Mouse (Mus musculus): ENCODE data around the gene Htt. TPM values are rescaled to one million over a fixed set of nuclear protein-coding genes. Genes with fewer than 3 reads are reported as not detected.
A peak's percentile ranks its signal among the peaks of the same experiment; 100 is the strongest.

Htt gene
- total and polyA plus RNA-seq, 2 experiments from 2014 or later = 2.5 to 16.1 TPM

- Histone ChIP-seq H3K36me3 (replicated peaks; ENCODE audit: control insufficient read depth, insufficient read depth, low read length) (no peaks in the 10 kb centered on the region), H3K9me3 (replicated peaks; ENCODE audit: control insufficient read depth, low read length) (no peaks in the 10 kb centered on the region), H3K4me1 (ENCODE audit: control insufficient read depth, insufficient read depth) (peaks cover 38% of the 10 kb centered on the region), H3K27me3 (ENCODE audit: control insufficient read depth, insufficient read depth, low read length) (no peaks in the 10 kb centered on the region), H3K9ac (replicated peaks; ENCODE audit: low read depth, low read length) (peak overlapping the region; percentile 85), H3K4me3 (ENCODE audit: low read depth, low read length) (peak overlapping the region; percentile 80), H3K27ac (ENCODE audit: low read depth) (peak overlapping the region; percentile 80), H3K4me2 (ENCODE audit: low read depth, low read length) (peak overlapping the region; percentile 76)
- WGBS = 4% methylated on average over 12 of the region's 12 CpGs
- DNase-seq (ENCODE audit: low spot score) (no peak), ATAC-seq (ENCODE audit: insufficient read depth, low read depth) (peak; percentile 7; the same call in 1 of the 2 replicates)
- TF ChIP-seq EP300 (IDR thresholded peaks at IDR 0.05; ENCODE audit: low read depth) (no peak), CTCF (IDR thresholded peaks at IDR 0.05; ENCODE audit: low read depth) (no peak)
Measured at GRCm38 (mm10) chr5:34949769-34950211, 188.2 kb downstream of the Htt start.

- H3K4me3 ChIP-seq (ENCODE audit: low read depth, low read length) = peak overlapping the region; percentile 80
- no peak for TF ChIP-seq EP300 (IDR thresholded peaks at IDR 0.05; ENCODE audit: low read depth)
- peak overlapping the region; percentile 17; the same call in 1 of the 2 replicates for H3K27ac ChIP-seq (ENCODE audit: low read depth)
- H3K4me2 ChIP-seq (ENCODE audit: low read depth, low read length) = peak overlapping the region; percentile 76
- peaks cover 46% of the 10 kb centered on the region for H3K4me1 ChIP-seq (ENCODE audit: control insufficient read depth, insufficient read depth)
- WGBS = 66% methylated on average over 6 of the region's 6 CpGs
- H3K27me3 ChIP-seq (ENCODE audit: control insufficient read depth, insufficient read depth, low read length) = no peaks in the 10 kb centered on the region
- no peak overlapping the region; the same call in 1 of the 2 replicates for H3K9ac ChIP-seq (replicated peaks; ENCODE audit: low read depth, low read length)
- ATAC-seq (ENCODE audit: insufficient read depth, low read depth) (no peak), DNase-seq (ENCODE audit: low spot score) (no peak)
- H3K9me3 ChIP-seq (replicated peaks; ENCODE audit: control insufficient read depth, low read length) = no peaks in the 10 kb centered on the region
- no peaks in the 10 kb centered on the region for H3K36me3 ChIP-seq (replicated peaks; ENCODE audit: control insufficient read depth, insufficient read depth, low read length)
Measured at GRCm38 (mm10) chr5:34950486-34951160, 189.1 kb downstream of the Htt start.

GRCm38 (mm10) chr5:34951161-34951834 lies 189.8 kb downstream of the Htt start:
- WGBS = 86% methylated on average over 8 of the region's 8 CpGs
- DNase-seq (ENCODE audit: low spot score) (no peak), ATAC-seq (ENCODE audit: insufficient read depth, low read depth) (no peak)
- H3K27ac ChIP-seq (ENCODE audit: low read depth) = no peak overlapping the region
- H3K36me3 ChIP-seq (replicated peaks; ENCODE audit: control insufficient read depth, insufficient read depth, low read length) = no peaks in the 10 kb centered on the region
- H3K9ac ChIP-seq (replicated peaks; ENCODE audit: low read depth, low read length) = no peak overlapping the region
- H3K27me3 ChIP-seq (ENCODE audit: control insufficient read depth, insufficient read depth, low read length) = no peaks in the 10 kb centered on the region
- peaks cover 53% of the 10 kb centered on the region for H3K4me1 ChIP-seq (ENCODE audit: control insufficient read depth, insufficient read depth)
- TF ChIP-seq CTCF (IDR thresholded peaks at IDR 0.05; ENCODE audit: low read depth) = no peak
- TF ChIP-seq EP300 (IDR thresholded peaks at IDR 0.05; ENCODE audit: low read depth) = no peak
- H3K4me3 ChIP-seq (ENCODE audit: low read depth, low read length) = no peak overlapping the region
- H3K9me3 ChIP-seq (replicated peaks; ENCODE audit: control insufficient read depth, low read length) = no peaks in the 10 kb centered on the region
- peak overlapping the region; percentile 76 for H3K4me2 ChIP-seq (ENCODE audit: low read depth, low read length)

- H3K9ac ChIP-seq (replicated peaks; ENCODE audit: low read depth, low read length) = no peak overlapping the region
- TF ChIP-seq EP300 (IDR thresholded peaks at IDR 0.05; ENCODE audit: low read depth) = no peak
- no peak for TF ChIP-seq CTCF (IDR thresholded peaks at IDR 0.05; ENCODE audit: low read depth)
- DNase-seq (ENCODE audit: low spot score) (no peak), ATAC-seq (ENCODE audit: insufficient read depth, low read depth) (no peak)
- peak overlapping the region; percentile 12; the same call in 1 of the 2 replicates for H3K4me2 ChIP-seq (ENCODE audit: low read depth, low read length)
- 37% methylated on average over 6 of the region's 6 CpGs for WGBS
- H3K27ac ChIP-seq (ENCODE audit: low read depth) = peak overlapping the region; percentile 58
- H3K9me3 ChIP-seq (replicated peaks; ENCODE audit: control insufficient read depth, low read length) = no peaks in the 10 kb centered on the region
- H3K36me3 ChIP-seq (replicated peaks; ENCODE audit: control insufficient read depth, insufficient read depth, low read length) = no peaks in the 10 kb centered on the region
- H3K4me1 ChIP-seq (ENCODE audit: control insufficient read depth, insufficient read depth) = peaks cover 64% of the 10 kb centered on the region
- no peak overlapping the region for H3K4me3 ChIP-seq (ENCODE audit: low read depth, low read length)
- no peaks in the 10 kb centered on the region for H3K27me3 ChIP-seq (ENCODE audit: control insufficient read depth, insufficient read depth, low read length)
Measured at GRCm38 (mm10) chr5:34954508-34954907, 193.0 kb downstream of the Htt start.

GRCm38 (mm10) chr5:34955630-34956029 lies 194.1 kb downstream of the Htt start:
- no peak overlapping the region for H3K4me2 ChIP-seq (ENCODE audit: low read depth, low read length)
- ATAC-seq (ENCODE audit: insufficient read depth, low read depth) (peak; percentile 21; the same call in 1 of the 2 replicates), DNase-seq (ENCODE audit: low spot score) (no peak)
- peak overlapping the region; percentile 58 for H3K27ac ChIP-seq (ENCODE audit: low read depth)
- H3K4me3 ChIP-seq (ENCODE audit: low read depth, low read length) = no peak overlapping the region
- peaks cover 62% of the 10 kb centered on the region for H3K4me1 ChIP-seq (ENCODE audit: control insufficient read depth, insufficient read depth)
- no peaks in the 10 kb centered on the region for H3K9me3 ChIP-seq (replicated peaks; ENCODE audit: control insufficient read depth, low read length)
- H3K27me3 ChIP-seq (ENCODE audit: control insufficient read depth, insufficient read depth, low read length) = no peaks in the 10 kb centered on the region
- TF ChIP-seq CTCF (IDR thresholded peaks at IDR 0.05; ENCODE audit: low read depth) = no peak
- no peak; the same call in 1 of the 2 replicates for TF ChIP-seq EP300 (IDR thresholded peaks at IDR 0.05; ENCODE audit: low read depth)
- no peak overlapping the region for H3K9ac ChIP-seq (replicated peaks; ENCODE audit: low read depth, low read length)
- WGBS = 17% methylated on average over 5 of the region's 5 CpGs
- no peaks in the 10 kb centered on the region for H3K36me3 ChIP-seq (replicated peaks; ENCODE audit: control insufficient read depth, insufficient read depth, low read length)

Data from heart, postnatal 0 days (tissue).